Mouse (Mus musculus) midbrain, embryonic 16.5 days (tissue): ENCODE measurements around the gene Sphk2. TPM values are rescaled to one million over a fixed set of nuclear protein-coding genes. Genes with fewer than 3 reads are reported as not detected.

Experiments used
- ATAC-seq: fragments of 200-750 bp; cut with Nextera tagmentation; 2 replicates; pipeline ENCODE4 v1.8.0; 2017; ENCODE audit warnings: moderate TSS enrichment
- H3K27ac ChIP-seq: fragments of 300-500 bp; sonication (generic); 2 replicates; pipeline ENCODE4 v1.5.1; 2014; ENCODE audit warnings: mild to moderate bottlenecking, low read length, mixed read lengths
- H3K27me3 ChIP-seq: fragments of 300-500 bp; sonication (generic); 2 replicates; pipeline ENCODE4 v1.6.1; 2014; ENCODE audit warnings: low read depth, low read length, mixed read lengths; ENCODE audit not compliant: control insufficient read depth, insufficient read depth
- H3K36me3 ChIP-seq: fragments of 300-500 bp; sonication (generic); 2 replicates; pipeline ENCODE4 v1.6.1; 2014; ENCODE audit warnings: mild to moderate bottlenecking, low read length, moderate library complexity, mixed read lengths; ENCODE audit not compliant: control insufficient read depth, insufficient read depth
- H3K4me1 ChIP-seq: fragments of 300-500 bp; sonication (generic); 2 replicates; pipeline ENCODE4 v1.6.1; 2014; ENCODE audit warnings: mild to moderate bottlenecking, low read length, mixed read lengths; ENCODE audit not compliant: control insufficient read depth, insufficient read depth
- H3K4me2 ChIP-seq: fragments of 300-500 bp; sonication (generic); 2 replicates; pipeline ENCODE4 v1.6.1; 2014; ENCODE audit warnings: mild to moderate bottlenecking, low read length, mixed read lengths
- H3K4me3 ChIP-seq: fragments of 300-500 bp; sonication (generic); 2 replicates; pipeline ENCODE4 v1.5.1; 2014; ENCODE audit warnings: low read depth, mild to moderate bottlenecking, low read length, moderate library complexity, mixed read lengths
- H3K9ac ChIP-seq: fragments of 300-500 bp; sonication (generic); 2 replicates; pipeline ENCODE4 v1.6.1; 2014; ENCODE audit warnings: low read depth, low read length, mixed read lengths
- H3K9me3 ChIP-seq: fragments of 300-500 bp; sonication (generic); replicated peaks from 2 replicates; pipeline ENCODE4 v1.6.1; 2014; ENCODE audit warnings: mild to moderate bottlenecking, low read length, mixed read lengths; ENCODE audit not compliant: control insufficient read depth, poor library complexity, severe bottlenecking
- WGBS: fragments of 180-500 bp; shearing (Covaris S2); extraction: QIAGEN DNeasy Blood & Tissue Kit; methylation state at CpG from one replicate; pipeline ENCODE4 v1.1.7; 2014; 5-methylcytosine and 5-hydroxymethylcytosine counted together
- polyA plus RNA-seq: library from polyadenylated mRNA; unstranded; fragments of >200 nt; fragmentation: Nextera tagmentation; extraction: Ambion mirVana; gene quantifications from 2 replicates; pipeline ENCODE4 v1.2.1, GENCODE M21; 2015

Sphk2 gene
- polyA plus RNA-seq, 1 experiment from 2014 or later: 21.9 TPM

DNA sequence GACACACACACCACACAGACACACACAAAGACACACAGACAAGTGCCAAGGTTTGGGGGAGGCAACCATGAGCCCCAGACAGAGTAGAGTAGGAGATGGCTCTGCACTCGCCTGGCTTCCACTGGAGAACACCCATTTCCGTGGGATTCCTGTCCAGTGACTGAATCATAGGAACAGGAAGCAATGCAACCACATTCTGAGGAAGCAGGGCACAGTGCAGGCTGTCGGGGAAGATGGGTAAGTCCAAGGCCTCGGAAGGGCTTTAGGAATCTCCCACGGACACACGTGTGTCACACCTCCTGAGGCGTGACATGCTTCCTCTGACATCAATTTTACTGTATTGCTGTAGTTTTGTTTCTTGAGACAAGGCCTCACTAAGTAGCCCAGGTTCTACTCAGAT lies 30.3 kb upstream of the Sphk2 start:
- Histone ChIP-seq H3K9ac (no peak overlapping the region), H3K4me3 (no peak overlapping the region), H3K27me3 (no peaks in the 10 kb centered on the region), H3K9me3 (no peaks in the 10 kb centered on the region), H3K27ac (no peak overlapping the region), H3K4me1 (peaks cover 3% of the 10 kb centered on the region; the same call in 1 of the 2 replicates), H3K4me2 (no peak overlapping the region), H3K36me3 (no peaks in the 10 kb centered on the region)
- no peak for ATAC-seq
- WGBS: 79% methylated on average over 7 of the region's 7 CpGs

DNA sequence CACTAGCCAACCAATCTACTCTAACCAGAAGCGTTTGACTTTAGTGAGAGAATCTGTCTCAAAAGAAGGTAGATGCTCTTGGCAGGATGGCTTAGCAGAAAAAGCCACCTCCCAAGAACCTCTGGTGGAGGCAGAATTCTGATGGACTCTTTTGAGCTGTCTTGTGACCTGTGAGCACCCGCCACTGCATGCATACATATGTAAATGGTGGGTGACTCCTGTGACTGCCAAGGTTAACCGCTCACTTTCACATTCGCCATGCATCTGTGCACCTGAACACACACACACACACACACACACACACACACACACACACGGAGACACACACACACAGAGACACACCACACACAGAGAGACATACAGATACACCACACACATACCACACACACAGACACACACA lies 29.6 kb upstream of the Sphk2 start:
- Histone ChIP-seq H3K27ac (no peak overlapping the region), H3K9ac (no peak overlapping the region), H3K36me3 (no peaks in the 10 kb centered on the region), H3K27me3 (no peaks in the 10 kb centered on the region), H3K4me2 (no peak overlapping the region), H3K9me3 (no peaks in the 10 kb centered on the region), H3K4me1 (peaks cover 3% of the 10 kb centered on the region; the same call in 1 of the 2 replicates), H3K4me3 (no peak overlapping the region)
- WGBS: 79% methylated on average over 5 of the region's 5 CpGs
- ATAC-seq: no peak

DNA sequence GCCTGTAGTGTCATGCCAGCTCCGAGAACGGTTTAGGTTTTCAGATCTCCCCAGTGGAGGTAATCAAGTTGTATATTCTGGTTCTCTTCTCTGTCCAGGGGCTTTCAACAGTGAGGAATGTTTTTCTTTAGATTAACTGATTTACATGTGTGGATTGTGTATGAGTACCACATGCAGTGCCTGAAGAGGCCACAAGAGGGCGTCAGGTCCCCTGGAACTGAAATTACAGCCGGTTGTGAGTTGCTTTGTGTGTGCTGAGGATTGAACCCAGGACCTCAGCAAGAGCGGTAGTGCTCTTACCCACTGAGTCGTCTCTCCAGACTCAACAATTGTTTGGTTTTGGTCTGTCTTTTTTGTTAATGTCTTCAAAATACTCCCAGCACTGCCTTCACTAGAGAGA lies 28.7 kb upstream of the Sphk2 start:
- Histone ChIP-seq H3K27ac (no peak overlapping the region), H3K36me3 (no peaks in the 10 kb centered on the region), H3K4me1 (peaks cover 3% of the 10 kb centered on the region; the same call in 1 of the 2 replicates), H3K4me3 (no peak overlapping the region), H3K4me2 (no peak overlapping the region), H3K27me3 (no peaks in the 10 kb centered on the region; the same call in 1 of the 2 replicates), H3K9ac (no peak overlapping the region), H3K9me3 (no peaks in the 10 kb centered on the region)
- no peak for ATAC-seq
- WGBS: 73% methylated on average over 6 of the region's 6 CpGs

DNA sequence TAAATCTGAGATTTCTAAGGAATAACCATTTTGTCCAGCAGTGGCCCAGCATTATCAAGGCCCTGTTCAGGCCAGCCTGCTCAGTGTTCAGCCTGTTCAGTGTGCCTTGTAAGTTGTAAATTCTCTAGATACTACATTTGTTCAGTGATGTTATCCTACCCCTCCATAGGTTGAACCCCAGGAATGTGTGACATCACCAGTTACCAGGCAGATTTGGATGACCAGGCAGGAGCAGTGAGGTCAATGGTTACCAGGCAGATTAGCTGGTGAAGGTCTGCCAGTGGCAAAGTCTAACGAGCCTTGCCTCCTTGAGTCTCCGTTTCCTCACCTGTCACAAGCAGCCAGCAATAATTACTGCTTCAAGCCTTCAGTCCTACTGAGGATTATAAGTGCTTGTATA lies 26.6 kb upstream of the Sphk2 start:
- ATAC-seq: no peak
- WGBS: 46% methylated on average over 2 of the region's 2 CpGs
- H3K9ac ChIP-seq: no peak overlapping the region
- no peak overlapping the region for H3K4me2 ChIP-seq
- H3K4me1 ChIP-seq: peaks cover under 1% of the 10 kb centered on the region; the same call in 1 of the 2 replicates
- no peaks in the 10 kb centered on the region for H3K9me3 ChIP-seq
- no peak overlapping the region for H3K4me3 ChIP-seq
- H3K27ac ChIP-seq: no peak overlapping the region
- no peaks in the 10 kb centered on the region; the same call in 1 of the 2 replicates for H3K27me3 ChIP-seq
- no peaks in the 10 kb centered on the region for H3K36me3 ChIP-seq

DNA sequence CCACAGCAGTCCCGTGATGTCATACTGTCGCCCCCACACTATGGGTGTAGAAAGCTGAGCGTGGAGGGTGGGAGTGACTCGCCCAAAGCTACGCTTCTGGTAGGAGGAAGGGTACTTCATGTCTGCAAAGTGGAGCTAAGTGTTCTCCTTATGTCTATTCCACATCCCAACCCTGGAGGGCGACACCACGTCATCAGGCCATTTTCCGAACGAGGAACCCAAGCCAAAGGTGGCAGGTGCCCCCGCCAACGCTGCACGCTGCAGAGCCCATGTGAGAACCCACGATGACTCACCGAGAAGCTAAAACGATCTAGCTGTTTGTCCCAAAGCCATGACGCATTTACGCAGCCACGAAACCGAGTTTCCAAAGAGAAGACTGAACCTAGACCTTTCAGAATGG lies 24.5 kb upstream of the Sphk2 start:
- H3K36me3 ChIP-seq: no peaks in the 10 kb centered on the region
- no peaks in the 10 kb centered on the region for H3K4me1 ChIP-seq
- WGBS: 36% methylated on average over 19 of the region's 19 CpGs
- no peak overlapping the region for H3K9ac ChIP-seq
- no peaks in the 10 kb centered on the region for H3K9me3 ChIP-seq
- H3K27ac ChIP-seq: no peak overlapping the region
- no peak overlapping the region for H3K4me3 ChIP-seq
- H3K27me3 ChIP-seq: no peaks in the 10 kb centered on the region; the same call in 1 of the 2 replicates
- no peak for ATAC-seq
- peak overlapping the region; percentile 26 for H3K4me2 ChIP-seq

DNA sequence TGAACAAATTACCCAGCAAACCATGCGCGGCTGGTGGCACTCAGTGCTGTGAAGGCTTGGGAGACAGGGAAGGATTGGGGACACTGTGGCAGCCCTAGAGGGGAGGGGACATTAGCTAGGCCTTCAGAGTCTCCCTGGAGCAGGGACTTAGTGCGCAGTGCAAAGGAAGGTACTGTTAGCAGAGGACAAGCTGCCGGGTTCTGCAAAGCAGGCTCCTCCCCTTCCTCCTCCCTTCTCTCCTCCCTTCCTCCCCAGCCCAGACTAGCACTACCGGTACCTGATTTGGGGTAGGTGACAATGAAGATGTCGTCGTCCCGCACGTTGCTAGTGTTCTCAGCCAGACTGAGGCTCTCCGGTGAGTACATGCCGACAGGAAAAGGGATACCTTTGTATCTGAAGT lies 24.0 kb upstream of the Sphk2 start:
- ATAC-seq: 0 out of 2 replicates have a peak, but pooled peaks have one; percentile 14
- no peak overlapping the region for H3K4me3 ChIP-seq
- H3K9me3 ChIP-seq: no peaks in the 10 kb centered on the region
- no peaks in the 10 kb centered on the region for H3K36me3 ChIP-seq
- H3K27ac ChIP-seq: no peak overlapping the region
- peak overlapping the region; percentile 26 for H3K4me2 ChIP-seq
- H3K4me1 ChIP-seq: no peaks in the 10 kb centered on the region
- H3K9ac ChIP-seq: peak overlapping the region; percentile 7; the same call in 1 of the 2 replicates
- 34% methylated on average over 11 of the region's 11 CpGs for WGBS
- no peaks in the 10 kb centered on the region; the same call in 1 of the 2 replicates for H3K27me3 ChIP-seq

DNA sequence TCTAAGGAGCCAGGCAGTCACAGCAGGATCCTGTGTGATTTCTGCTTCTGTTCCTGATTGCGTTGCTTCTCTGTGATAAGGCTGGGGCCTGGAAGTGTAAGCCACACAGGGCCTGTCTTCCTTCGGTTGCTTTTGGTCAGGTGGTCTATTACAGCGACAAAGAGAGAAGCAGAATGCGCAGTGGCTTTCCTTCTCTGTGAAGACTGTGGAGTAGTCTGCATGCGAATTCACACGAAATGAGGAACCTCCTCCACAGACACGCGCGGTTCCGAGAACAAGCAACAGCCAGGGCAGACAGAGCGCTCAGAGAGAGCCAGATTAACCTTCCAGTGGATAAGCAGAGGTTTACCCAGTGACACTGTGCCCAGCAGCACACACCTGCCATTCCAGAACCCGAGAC lies 23.5 kb upstream of the Sphk2 start:
- Histone ChIP-seq H3K9me3 (no peaks in the 10 kb centered on the region), H3K4me1 (no peaks in the 10 kb centered on the region), H3K36me3 (no peaks in the 10 kb centered on the region), H3K4me2 (0 out of 2 replicates have a peak overlapping the region, but pooled peaks have one; percentile 26), H3K27ac (no peak overlapping the region), H3K4me3 (no peak overlapping the region), H3K9ac (no peak overlapping the region), H3K27me3 (no peaks in the 10 kb centered on the region; the same call in 1 of the 2 replicates)
- ATAC-seq: no peak
- 84% methylated on average over 12 of the region's 12 CpGs for WGBS

- ATAC-seq: no peak
- Histone ChIP-seq H3K9me3 (no peaks in the 10 kb centered on the region), H3K27ac (no peak overlapping the region), H3K4me3 (no peak overlapping the region), H3K27me3 (no peaks in the 10 kb centered on the region; the same call in 1 of the 2 replicates), H3K4me1 (no peaks in the 10 kb centered on the region), H3K36me3 (no peaks in the 10 kb centered on the region), H3K9ac (no peak overlapping the region), H3K4me2 (no peak overlapping the region)
- 63% methylated on average over 10 of the region's 10 CpGs for WGBS
Observed at GRCm38 (mm10) chr7:45739820-45740219, 22.0 kb upstream of the Sphk2 start.

GRCm38 (mm10) chr7:45739162-45739763 lies 21.5 kb upstream of the Sphk2 start:
- 5% methylated on average over 9 of the region's 9 CpGs for WGBS
- Histone ChIP-seq H3K4me1 (no peaks in the 10 kb centered on the region), H3K9ac (no peak overlapping the region), H3K4me2 (no peak overlapping the region), H3K9me3 (no peaks in the 10 kb centered on the region), H3K27me3 (no peaks in the 10 kb centered on the region; the same call in 1 of the 2 replicates), H3K27ac (no peak overlapping the region), H3K36me3 (no peaks in the 10 kb centered on the region), H3K4me3 (no peak overlapping the region)
- peak; percentile 92 for ATAC-seq
